Mouse (Mus musculus) layer of hippocampus, adult 11-12 months (tissue): ENCODE measurements around the gene Gm49394.

Source experiments
- DNase-seq: peaks from one replicate; pipeline ENCODE4 v3.0.0; 2022; ENCODE audit warnings: low spot score

Gene Gm49394

DNA sequence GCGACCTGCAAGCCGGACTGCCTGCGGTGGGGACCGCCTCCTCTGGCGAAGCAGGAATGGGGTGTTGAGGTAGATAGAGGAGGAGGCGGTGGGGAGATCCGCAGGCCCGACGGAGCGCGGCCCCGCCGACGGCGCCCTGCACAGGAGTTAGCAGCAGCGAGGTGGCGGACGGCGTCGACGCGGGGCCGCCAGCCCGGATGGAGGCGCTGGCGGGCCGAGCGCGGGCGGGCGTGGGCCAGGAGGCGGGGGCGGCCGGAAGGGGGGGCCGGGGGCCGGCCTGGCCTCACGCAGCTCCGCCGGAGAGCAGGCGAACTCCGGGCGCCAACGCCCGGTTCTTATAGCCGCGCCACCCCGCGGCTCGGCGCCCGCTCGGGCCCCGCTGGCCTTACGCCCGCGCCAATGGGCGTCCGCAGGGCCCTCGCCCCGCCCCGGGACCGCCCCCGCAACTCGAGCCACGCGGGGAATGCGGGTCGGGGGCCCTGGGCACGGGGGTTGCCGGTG lies 10.5 kb downstream of the Gm49394 start:
- no peak for DNase-seq

DNA sequence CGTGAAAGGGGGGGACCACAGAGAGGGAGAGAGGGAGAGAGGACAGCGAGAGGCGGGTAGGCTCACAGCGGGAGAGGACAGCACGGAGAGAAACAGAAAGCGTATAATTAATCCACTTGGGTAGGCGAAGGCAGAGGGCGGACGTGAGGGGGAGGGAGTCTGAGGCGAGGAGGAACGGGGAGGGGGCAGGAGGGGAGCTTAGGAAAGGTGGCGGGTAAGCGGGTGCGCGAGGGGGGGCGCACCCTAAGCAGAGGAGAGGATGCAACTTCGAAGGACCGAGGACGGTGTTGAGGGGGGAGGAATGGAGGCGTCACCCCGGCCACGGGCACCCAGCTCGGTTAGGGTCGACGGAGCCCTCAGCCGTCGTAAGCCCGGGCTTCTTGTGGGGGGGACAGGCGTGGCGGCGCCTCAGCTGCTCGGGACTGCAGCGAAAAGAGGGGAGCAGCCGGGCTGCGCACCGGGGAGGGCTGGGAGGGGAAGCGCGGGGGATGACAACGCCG lies 11.0 kb downstream of the Gm49394 start:
- DNase-seq = no peak

DNA sequence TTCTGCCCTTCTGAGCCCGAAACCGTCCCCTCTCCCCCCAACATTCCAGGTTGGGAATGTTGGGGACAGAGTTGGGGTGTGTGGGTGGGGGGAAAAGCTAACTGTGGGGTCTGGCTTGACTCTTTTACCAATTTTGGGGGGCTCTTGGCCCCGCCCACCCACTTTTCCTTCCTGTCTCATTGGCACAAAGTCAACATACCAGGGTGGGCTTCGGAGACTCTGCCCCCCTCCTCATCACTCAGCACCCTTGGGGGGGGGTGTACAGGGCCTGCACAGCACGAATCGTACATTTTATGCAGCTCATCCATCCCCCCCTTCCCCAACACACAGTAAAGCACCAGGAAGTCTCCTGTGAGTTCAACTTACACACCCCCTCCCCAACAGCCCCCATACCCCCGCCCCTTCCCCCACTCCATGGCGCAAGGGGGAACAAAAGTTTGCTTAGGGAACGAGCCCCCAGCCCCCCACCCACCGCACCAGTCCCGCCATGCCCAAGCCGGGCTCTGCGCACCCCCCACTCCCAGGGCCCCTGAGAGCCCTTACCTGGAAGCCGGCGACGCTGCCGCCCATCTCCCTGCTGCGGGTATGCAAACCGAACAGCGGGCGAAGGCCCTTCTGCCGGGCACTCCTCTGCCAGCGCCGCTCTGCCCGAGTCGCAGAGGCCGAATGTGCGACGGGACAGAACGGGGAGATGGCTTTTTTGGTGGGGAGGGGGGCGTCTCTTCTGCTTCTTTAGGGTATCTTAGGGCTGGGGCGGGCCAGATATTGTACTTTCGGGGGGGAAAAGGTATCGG lies 11.7 kb downstream of the Gm49394 start:
- no peak for DNase-seq

DNA sequence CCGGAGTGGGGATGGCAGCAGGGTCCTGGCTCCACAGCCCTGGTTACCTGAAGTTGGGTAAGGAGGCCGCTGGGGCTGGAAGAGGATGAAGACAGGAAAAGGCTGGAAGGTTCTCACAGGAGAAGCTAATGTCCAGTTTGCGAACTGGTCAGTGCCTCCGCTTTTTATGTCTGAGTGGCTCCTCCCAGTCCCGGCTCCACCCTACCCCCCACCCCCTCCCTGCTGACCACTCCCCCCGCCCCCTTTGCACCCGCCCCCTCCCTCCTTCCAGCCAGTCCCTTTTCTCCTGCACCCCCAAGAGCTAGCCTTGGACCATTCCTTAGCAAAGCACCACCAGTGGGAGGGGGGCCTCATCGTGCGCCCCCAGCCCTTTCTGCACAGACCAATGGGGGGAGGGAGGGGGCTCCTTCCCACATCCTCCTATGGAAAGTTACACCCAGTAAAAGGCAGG lies 12.4 kb downstream of the Gm49394 start:
- no peak for DNase-seq

DNA sequence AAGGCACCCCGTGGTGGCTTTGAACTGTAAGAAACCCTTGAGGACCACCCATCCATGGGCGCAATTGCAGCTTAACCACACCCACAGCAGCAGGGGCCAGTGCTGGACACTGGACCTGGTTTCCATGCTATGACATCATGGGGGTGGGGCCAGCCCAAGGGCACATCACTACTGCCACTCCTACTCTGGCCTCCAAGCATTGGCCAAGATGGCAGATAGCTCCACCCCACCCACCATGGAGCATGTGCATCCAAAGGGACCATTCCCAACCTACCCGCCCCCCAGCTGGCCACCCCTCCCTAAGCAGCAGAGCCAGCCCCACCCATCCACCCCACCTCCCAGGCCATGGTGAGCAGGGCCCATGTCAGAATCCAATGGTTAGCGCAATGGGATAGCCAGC lies 13.7 kb downstream of the Gm49394 start:
- no peak for DNase-seq

DNA sequence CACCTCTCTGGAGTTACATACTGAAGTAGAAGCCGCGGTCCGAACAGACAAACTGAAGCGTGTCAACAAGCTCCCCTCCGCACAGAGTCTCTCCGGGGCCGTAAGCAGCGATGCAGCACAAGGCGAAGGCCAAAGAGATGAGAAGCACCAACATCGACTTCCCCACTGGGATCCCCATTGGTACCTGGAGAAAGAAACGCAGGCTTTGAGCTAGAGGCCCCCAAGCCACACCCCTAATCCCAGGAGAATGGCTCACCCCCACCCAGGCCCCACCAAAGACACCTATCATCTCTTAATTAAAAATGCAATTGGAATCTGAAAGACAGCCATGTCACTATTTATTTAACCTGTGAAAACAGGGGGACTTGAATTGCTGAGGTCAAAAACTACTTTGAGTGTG lies 14.1 kb downstream of the Gm49394 start:
- DNase-seq = no peak

DNA sequence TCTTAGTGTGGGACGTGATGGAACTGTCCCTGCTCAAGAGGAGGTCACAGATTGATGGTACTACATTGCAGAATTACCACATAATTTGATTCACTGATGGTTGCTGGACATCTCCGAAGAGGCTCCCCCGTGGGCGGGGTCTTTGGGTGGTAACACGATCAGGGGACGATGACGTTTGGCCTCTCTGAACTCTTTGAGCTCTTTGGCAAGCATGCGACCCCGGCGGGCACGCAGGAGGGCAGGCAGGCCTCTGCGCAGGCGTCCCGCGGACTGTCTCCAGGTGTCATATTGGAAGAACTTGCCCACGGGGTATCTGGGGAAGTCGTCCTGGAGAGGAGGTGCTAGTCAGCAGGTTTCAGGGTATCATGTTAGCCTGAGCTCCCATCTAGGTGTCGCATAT lies 16.0 kb downstream of the Gm49394 start:
- DNase-seq = no peak

DNA sequence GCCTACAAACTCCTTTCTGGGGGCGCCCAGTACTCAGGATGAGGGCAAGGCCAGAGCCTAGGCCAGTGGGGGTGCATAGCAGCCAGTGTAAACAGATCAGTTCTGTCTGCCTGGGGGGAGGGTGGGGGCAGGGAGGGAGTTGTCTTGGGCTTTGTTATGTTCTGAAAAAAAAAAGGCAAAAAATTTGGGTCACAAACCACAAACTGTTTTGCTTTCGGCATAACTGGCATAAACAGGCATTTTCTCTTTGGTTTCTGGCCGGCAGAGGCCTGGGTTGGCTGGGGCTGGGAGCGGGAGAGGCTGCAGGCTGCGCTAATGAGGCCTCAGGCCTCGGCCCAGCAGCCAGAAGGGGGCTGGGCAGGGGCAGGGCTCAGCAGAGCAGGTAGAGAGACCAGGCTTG lies 23.1 kb downstream of the Gm49394 start:
- no peak for DNase-seq

DNA sequence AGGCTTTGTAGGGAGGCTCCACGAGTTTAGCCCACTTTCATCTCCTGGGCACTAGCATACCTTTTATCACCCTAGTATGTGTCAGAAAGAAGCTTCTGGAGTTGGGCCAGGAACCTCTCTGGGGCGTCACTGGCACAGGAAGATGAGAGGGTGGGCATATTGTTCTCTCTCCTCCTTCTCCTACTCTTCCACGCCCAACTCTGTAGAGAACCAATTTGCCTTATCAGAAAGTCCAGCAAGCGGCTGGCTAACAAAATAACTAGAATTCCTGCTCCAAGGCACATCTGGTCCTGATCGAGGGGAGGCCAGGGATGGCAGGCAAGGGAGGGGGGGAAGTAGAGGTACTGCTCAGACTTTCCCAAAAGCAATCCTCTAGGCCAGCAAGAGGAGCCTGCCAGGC lies 24.7 kb downstream of the Gm49394 start:
- DNase-seq = no peak

DNA sequence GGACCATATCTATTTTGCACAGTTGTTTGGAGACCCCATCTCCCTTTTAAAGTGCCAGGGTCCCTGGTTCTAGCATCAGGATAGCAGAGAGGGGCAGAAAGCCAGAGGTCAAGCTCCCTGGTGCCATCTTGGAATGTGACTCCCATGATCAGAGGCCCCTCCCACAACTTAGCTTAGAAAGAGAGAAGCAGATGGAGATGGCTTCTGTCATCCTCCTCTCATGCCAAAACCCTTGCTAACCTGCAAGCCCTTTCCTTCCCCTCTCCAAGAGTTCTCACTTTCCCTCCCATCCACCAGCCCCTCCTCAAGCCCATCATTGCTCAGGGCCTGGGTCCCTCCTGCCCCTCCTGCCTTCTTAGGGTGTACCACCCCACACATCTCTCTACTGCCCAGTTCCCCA lies 33.6 kb downstream of the Gm49394 start:
- no peak for DNase-seq

DNA sequence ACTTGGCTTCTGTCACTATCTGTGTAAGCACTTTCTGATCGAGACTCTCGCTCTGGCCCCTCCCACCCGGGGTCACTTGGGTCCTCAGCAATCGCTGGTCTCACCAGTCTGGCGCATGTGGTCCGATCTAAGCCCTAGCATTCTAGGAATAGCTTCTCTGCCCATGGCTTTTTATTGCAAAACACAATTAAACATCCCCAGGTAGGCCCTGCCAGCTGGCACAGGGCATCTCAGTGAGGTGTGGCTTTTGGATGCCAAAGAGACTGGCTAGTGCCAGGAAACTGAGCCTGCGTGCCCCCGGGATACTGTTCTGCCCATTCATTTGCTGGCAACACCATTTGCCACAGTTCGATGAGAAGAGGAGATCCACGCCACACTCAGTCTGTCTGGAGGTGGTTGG lies 39.1 kb downstream of the Gm49394 start:
- DNase-seq = no peak

DNA sequence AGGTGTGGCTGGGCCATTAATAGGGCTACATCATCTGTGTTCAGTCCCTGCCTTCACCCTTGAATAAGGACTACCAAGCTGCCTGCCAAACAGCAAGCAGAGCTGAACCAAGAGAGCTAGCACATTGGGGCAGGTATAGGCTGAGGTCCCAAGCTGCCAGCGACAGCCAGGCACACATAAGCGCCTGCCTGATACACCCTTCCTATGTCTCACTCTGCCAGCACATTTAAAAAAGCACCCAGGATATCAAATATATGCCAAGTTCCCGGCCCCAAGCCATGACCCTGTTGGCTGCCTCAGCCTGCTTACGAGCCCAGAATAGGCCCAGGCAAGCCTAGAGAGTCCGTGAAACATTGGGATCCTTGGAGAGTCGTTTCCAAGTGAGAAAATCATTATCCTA lies 39.9 kb downstream of the Gm49394 start:
- DNase-seq = no peak

DNA sequence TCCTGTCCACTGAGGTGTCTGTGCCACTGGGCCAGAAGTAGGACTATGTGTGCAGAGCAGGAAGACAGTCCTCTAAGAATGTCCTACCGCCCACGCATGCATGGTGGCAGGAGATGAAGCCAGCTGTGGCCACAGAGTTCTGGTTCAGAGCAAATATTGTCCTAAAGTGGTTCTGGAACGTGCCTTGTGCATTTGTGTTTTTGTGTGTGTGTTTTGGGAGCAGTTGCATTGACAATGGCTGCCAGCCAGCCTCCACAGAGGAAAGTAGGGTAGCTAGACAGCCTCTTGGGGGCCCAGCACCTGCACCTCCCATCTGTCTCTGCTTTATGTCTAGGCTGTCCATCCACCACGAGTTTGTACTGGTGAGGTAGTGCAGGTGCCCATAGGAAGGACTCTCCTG lies 47.6 kb downstream of the Gm49394 start:
- DNase-seq = no peak

DNA sequence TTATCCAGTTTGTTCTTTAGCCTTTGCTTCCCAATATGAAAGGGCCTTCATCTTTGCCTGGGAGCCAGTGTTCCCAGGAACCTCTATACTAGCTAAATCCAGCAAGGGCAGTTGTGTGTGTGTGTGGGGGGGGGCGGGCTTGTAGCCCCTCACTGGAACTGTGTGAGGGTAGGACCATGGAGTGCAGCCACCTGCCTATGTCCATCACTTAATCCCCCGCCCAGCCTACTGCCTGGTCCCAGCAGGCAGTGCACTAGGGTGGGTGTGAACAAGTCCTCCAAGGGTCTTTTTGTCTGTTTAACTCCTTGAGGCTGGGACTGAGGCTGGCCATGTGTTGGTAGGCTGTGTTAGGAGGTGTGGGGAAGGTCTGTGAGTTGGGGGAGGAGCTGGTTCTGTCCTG lies 56.7 kb downstream of the Gm49394 start:
- DNase-seq = no peak

DNA sequence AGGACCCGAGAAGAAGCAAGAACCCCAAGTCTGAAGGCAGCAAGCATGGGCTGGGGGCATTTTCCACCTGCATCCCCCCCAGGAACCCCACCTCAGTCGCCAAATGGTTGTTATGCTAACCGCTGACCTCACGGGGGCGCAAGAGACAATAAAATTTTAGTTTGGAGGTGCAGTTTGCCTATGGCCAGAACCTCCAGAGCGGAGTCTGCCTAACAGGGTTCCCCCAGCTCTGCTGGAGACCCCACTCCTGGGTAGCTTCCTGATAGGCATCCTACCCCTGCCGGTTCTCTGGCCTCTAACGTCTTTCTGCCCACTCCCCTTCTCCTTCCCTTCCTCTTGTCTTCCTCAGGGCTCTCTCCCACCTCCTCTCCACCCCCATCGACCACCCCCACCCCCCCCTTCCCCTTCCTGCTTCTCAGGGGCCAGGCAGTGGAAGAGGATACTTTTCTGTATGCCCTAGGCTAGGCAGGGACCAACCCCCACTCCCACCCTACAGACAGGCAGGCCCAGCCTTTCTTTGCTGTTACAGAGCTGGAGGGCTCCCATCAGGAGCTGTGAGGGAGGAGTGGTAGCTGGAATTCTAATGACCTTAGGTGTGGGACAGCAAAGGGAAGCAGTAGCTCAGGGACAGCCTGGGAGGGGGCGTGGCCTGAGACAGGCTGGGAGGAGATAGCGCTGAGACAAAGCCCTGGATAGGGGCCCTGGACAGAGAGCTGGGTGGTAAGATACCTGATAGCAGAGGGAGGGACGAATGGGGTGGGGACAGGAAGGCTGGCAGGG lies 58.9 kb downstream of the Gm49394 start:
- DNase-seq = peak; percentile 30

DNA sequence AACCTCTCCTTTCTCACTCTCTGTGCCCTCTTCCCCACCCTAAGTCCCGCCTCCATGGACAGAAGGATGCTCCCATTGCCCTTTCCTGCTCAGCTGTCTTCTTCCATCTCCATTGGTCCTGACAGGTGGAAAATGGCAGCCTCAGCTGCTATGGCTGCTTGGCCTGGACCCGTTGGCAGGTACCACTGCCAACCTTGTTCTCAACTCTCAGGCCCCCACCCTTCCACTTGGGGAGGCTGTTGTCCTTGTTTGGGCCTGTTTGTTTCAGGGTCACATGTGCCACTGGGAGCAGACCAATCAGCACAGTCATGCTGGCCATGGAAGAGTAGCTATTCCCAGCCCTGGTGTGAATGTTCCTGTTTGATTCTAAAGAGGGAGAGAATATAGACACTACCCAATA lies 68.8 kb downstream of the Gm49394 start:
- DNase-seq = no peak
